Mouse (Mus musculus) CH12.LX (cell line): ENCODE measurements around the gene Fig4. TPM values are rescaled to one million over a fixed set of nuclear protein-coding genes. Genes with fewer than 3 reads are reported as not detected.

Experiments
- DNase-seq: peaks from one replicate; pipeline ENCODE4 v3.0.0-alpha.2; 2013; ENCODE audit errors: extremely low read depth
- H3K27ac ChIP-seq: 2 replicates; pipeline ENCODE4 v1.5.1; 2012; ENCODE audit warnings: low read depth, mild to moderate bottlenecking, control low read depth, moderate library complexity; ENCODE audit not compliant: insufficient read depth
- H3K27me3 ChIP-seq: replicated peaks from 2 replicates; pipeline ENCODE3; 2012; ENCODE audit warnings: inconsistent platforms
- H3K36me3 ChIP-seq, 2 experiments: replicated peaks in 1 of 2; 2 replicates each; pipeline versions ENCODE3 to v1.6.1; 2012; ENCODE audit warnings: inconsistent platforms in 1 of 2, low read length in 1 of 2, mild to moderate bottlenecking in 1 of 2, mixed read lengths in 1 of 2, moderate library complexity in 1 of 2; ENCODE audit not compliant: control insufficient read depth in 1 of 2, insufficient read depth in 1 of 2
- H3K4me1 ChIP-seq, 2 experiments: 2 replicates each; pipeline ENCODE4 v1.6.1; 2012; ENCODE audit warnings: inconsistent platforms in 1 of 2, moderate library complexity in 1 of 2; ENCODE audit not compliant: insufficient read depth in 2 of 2, control insufficient read depth in 1 of 2
- H3K4me2 ChIP-seq: 2 replicates; pipeline ENCODE4 v1.6.1; 2012; ENCODE audit warnings: low read depth, mild to moderate bottlenecking, control low read depth; ENCODE audit not compliant: poor library complexity, insufficient read depth, severe bottlenecking
- H3K4me3 ChIP-seq, 3 experiments: fragments of 150-350 bp in 1 of 3; sonication (generic) in 1 of 3; replicated peaks in 1 of 3; 2 replicates each; pipeline versions ENCODE3 to v1.5.1; 2011 to 2012; ENCODE audit warnings: low read depth in 2 of 3, low read length in 2 of 3, mild to moderate bottlenecking in 2 of 3, moderate library complexity in 2 of 3, control low read depth in 1 of 3, improper control_type of control experiment in 1 of 3, inconsistent platforms in 1 of 3, mixed read lengths in 1 of 3; ENCODE audit not compliant: poor library complexity in 1 of 3
- H3K79me2 ChIP-seq: replicated peaks from 2 replicates; pipeline ENCODE4 v1.6.1; 2012; ENCODE audit warnings: mild to moderate bottlenecking, moderate library complexity; ENCODE audit not compliant: control insufficient read depth, poor library complexity, insufficient read depth, severe bottlenecking; ENCODE audit errors: extremely low read depth
- H3K9ac ChIP-seq: 2 replicates; pipeline ENCODE4 v1.6.1; 2012; ENCODE audit warnings: low read depth, mild to moderate bottlenecking, control low read depth, moderate library complexity; ENCODE audit not compliant: insufficient read depth
- H3K9me3 ChIP-seq: replicated peaks from 2 replicates; pipeline ENCODE3; 2012; ENCODE audit warnings: low read length, inconsistent platforms, mixed read lengths
- BHLHE40 ChIP-seq: IDR thresholded peaks from 2 replicates; pipeline ENCODE4 v1.6.1; 2011; ENCODE audit warnings: mild to moderate bottlenecking, low read depth, low read length, improper control_type of control experiment
- E2F4 ChIP-seq: IDR thresholded peaks from 2 replicates; pipeline ENCODE4 v1.6.1; 2011; ENCODE audit warnings: low read depth, low read length, improper control_type of control experiment; ENCODE audit not compliant: insufficient replicate concordance
- ELF1 ChIP-seq: IDR thresholded peaks from 2 replicates; pipeline ENCODE4 v1.6.1; 2014; ENCODE audit warnings: low read depth, mild to moderate bottlenecking, inconsistent platforms, low read length, improper control_type of control experiment
- EP300 ChIP-seq: IDR thresholded peaks from 2 replicates; pipeline ENCODE4 v1.6.1; 2011; ENCODE audit warnings: low read length, improper control_type of control experiment
- GABPA ChIP-seq: IDR thresholded peaks from 2 replicates; pipeline ENCODE4 v1.6.1; 2012; ENCODE audit warnings: low read depth, low read length, improper control_type of control experiment, inconsistent platforms; ENCODE audit not compliant: insufficient replicate concordance
- HCFC1 ChIP-seq: IDR thresholded peaks from 2 replicates; pipeline ENCODE4 v1.6.1; 2012; ENCODE audit warnings: low read depth, mild to moderate bottlenecking, inconsistent platforms, low read length, improper control_type of control experiment
- JUND ChIP-seq: conservative IDR thresholded peaks from 2 replicates; pipeline ENCODE4 v1.6.1; 2011; ENCODE audit warnings: low read depth, low read length, improper control_type of control experiment
- MAFK ChIP-seq: IDR thresholded peaks from 2 replicates; pipeline ENCODE4 v1.6.1; 2011; ENCODE audit warnings: low read length, improper control_type of control experiment; ENCODE audit not compliant: insufficient replicate concordance
- MAX ChIP-seq: IDR thresholded peaks from 2 replicates; pipeline ENCODE4 v1.6.1; 2011; ENCODE audit warnings: low read length, improper control_type of control experiment
- MEF2A ChIP-seq: IDR thresholded peaks from 2 replicates; pipeline ENCODE4 v1.6.1; 2014; ENCODE audit warnings: low read depth, mild to moderate bottlenecking, inconsistent platforms, low read length, improper control_type of control experiment, borderline replicate concordance
- MYC ChIP-seq: IDR thresholded peaks from 2 replicates; pipeline ENCODE4 v1.6.1; 2011; ENCODE audit warnings: low read depth, mild to moderate bottlenecking, improper control_type of control experiment, low read length
- NRF1 ChIP-seq: IDR thresholded peaks from 2 replicates; pipeline ENCODE4 v1.6.1; 2014; ENCODE audit warnings: low read depth, mild to moderate bottlenecking, inconsistent platforms, low read length, improper control_type of control experiment, moderate library complexity
- PAX5 ChIP-seq: IDR thresholded peaks from 2 replicates; pipeline ENCODE4 v1.6.1; 2012; ENCODE audit warnings: low read length, inconsistent platforms, mixed read lengths
- POLR2A ChIP-seq: IDR thresholded peaks from 2 replicates; pipeline ENCODE4 v1.6.1; 2011; ENCODE audit warnings: low read depth, mild to moderate bottlenecking, improper control_type of control experiment, low read length
- RAD21 ChIP-seq: IDR thresholded peaks from 2 replicates; pipeline ENCODE4 v1.6.1; 2011; ENCODE audit warnings: low read depth, mild to moderate bottlenecking, low read length, improper control_type of control experiment, moderate library complexity
- RCOR1 ChIP-seq: conservative IDR thresholded peaks from 2 replicates; pipeline ENCODE4 v1.6.1; 2012; ENCODE audit warnings: low read depth, mild to moderate bottlenecking, inconsistent platforms, low read length, improper control_type of control experiment
- SIN3A ChIP-seq: IDR thresholded peaks from 2 replicates; pipeline ENCODE4 v1.6.1; 2012; ENCODE audit warnings: low read length, improper control_type of control experiment, inconsistent platforms
- SMC3 ChIP-seq: IDR thresholded peaks from 2 replicates; pipeline ENCODE4 v1.6.1; 2011; ENCODE audit warnings: low read depth, low read length, improper control_type of control experiment
- TCF12 ChIP-seq: IDR thresholded peaks from 2 replicates; pipeline ENCODE4 v1.6.1; 2014; ENCODE audit warnings: low read depth, mild to moderate bottlenecking, inconsistent platforms, low read length, improper control_type of control experiment
- USF1 ChIP-seq: IDR thresholded peaks from 2 replicates; pipeline ENCODE4 v1.6.1; 2014; ENCODE audit warnings: low read depth, mild to moderate bottlenecking, inconsistent platforms, low read length, improper control_type of control experiment
- USF2 ChIP-seq: conservative IDR thresholded peaks from 2 replicates; pipeline ENCODE4 v1.6.1; 2011; ENCODE audit warnings: low read depth, low read length, improper control_type of control experiment
- ZC3H11A ChIP-seq: IDR thresholded peaks from 2 replicates; pipeline ENCODE4 v1.6.1; 2012; ENCODE audit warnings: low read depth, mild to moderate bottlenecking, inconsistent platforms, low read length, improper control_type of control experiment
- ZMIZ1 ChIP-seq: IDR thresholded peaks from 2 replicates; pipeline ENCODE4 v1.6.1; 2012; ENCODE audit warnings: low read depth, mild to moderate bottlenecking, inconsistent platforms, low read length, improper control_type of control experiment
- ZNF384 ChIP-seq: IDR thresholded peaks from 2 replicates; pipeline ENCODE4 v1.6.1; 2012; ENCODE audit warnings: low read depth, low read length, improper control_type of control experiment, inconsistent platforms
- dilution Hi-C: fragments of 300-500 bp; cut with MboI; formaldehyde crosslinking; loops from 2 replicates; pipeline ENCODE4 v1.14.3; 2020; ENCODE audit warnings: low sequenced_read_pairs; ENCODE audit not compliant: extremely low pct_unique_long_range_greater_than_20kb, extremely low pct_ligation_motif_present
- in situ Hi-C: fragments of 300-500 bp; cut with MboI; formaldehyde crosslinking; loops from 3 replicates; pipeline ENCODE4 v1.14.3; 2019; ENCODE audit warnings: low sequenced_read_pairs, low pct_ligation_motif_present, low pct_unique_long_range_greater_than_20kb, mixed read lengths
- polyA plus RNA-seq: library from polyadenylated mRNA; unstranded; fragments of >175 nt; gene quantifications from 2 replicates; pipeline ENCODE4 v1.2.1, GENCODE M21; 2012; ENCODE audit warnings: low read depth; ENCODE audit not compliant: insufficient read length
- total RNA-seq, 2 experiments: library from RNA; depleted of rRNA; stranded (reverse); fragments of 300-350 nt in 1 of 2; fragments of >200 nt in 1 of 2; gene quantifications; 2 replicates each; pipeline ENCODE4 v1.2.3; 2012 to 2014

Gene Fig4
- total and polyA plus RNA-seq, 3 experiments: 22.6 to 39.6 (median 35.4) TPM

DNA sequence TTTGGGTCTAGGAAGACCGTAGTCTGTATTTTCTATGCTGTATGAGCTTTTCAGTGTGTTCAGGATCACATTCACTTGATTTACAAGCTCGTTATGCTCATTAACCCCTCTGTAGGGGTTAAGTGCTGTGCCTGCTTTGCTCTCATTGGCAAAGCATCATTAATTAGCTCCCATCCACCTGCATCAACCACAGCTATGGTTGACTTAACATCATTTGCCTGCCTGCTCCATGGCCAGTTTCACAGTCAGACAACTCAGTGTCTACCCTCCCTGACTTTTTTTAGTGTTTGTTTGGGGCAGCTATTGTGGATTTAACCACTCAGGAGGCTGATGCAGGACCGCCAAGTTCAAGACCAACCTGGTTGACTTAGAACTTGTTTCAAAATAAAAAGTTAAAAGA lies 119.1 kb downstream of the Fig4 start:
- in situ Hi-C loops: no loop called here
- H3K27ac ChIP-seq: no peak overlapping the region
- H3K4me2 ChIP-seq: no peak overlapping the region
- dilution Hi-C loops: no loop called here
- DNase-seq: peak; percentile 12
- H3K27me3 ChIP-seq: no peaks in the 10 kb centered on the region
- H3K79me2 ChIP-seq: no peaks in the 10 kb centered on the region
- H3K9me3 ChIP-seq: no peaks in the 10 kb centered on the region
- no peak overlapping the region for H3K9ac ChIP-seq
- peaks cover 6 to 20% of the 10 kb centered on the region in 2 experiments for H3K36me3 ChIP-seq
- peaks cover 0 to 10% of the 10 kb centered on the region in 2 experiments; a peak in 3 of 4 replicates for H3K4me1 ChIP-seq
- H3K4me3 ChIP-seq: no peak overlapping the region
- TF ChIP-seq MYC (no peak), GABPA (no peak), ZC3H11A (no peak), USF1 (no peak), SMC3 (no peak), E2F4 (no peak), TCF12 (no peak), ZNF384 (no peak), RAD21 (no peak)

DNA sequence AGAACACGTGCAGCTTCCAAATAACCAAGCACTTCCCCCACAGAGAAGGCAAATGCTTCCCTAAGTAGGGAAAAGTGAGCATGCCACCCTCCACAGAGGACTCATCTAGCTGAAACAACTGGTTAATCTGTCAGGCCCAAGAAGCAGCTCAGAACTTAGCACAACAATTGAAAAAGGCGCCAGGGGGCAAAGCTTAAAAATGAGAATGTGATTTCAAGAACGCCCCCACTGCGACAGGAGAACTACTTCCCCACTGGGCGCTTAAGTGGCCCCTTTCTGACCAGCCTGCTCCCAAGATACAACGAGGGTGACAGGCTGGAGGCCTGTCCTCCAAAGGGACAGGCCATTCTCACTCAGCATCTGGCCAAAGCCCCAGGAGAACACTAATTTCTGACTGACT lies 120.4 kb downstream of the Fig4 start:
- peaks cover 0 to 9% of the 10 kb centered on the region in 2 experiments for H3K36me3 ChIP-seq
- no peaks in the 10 kb centered on the region for H3K9me3 ChIP-seq
- H3K79me2 ChIP-seq: no peaks in the 10 kb centered on the region
- in situ Hi-C loops (no loop called here), dilution Hi-C loops (no loop called here)
- H3K4me1 ChIP-seq: peaks cover 0 to 10% of the 10 kb centered on the region in 2 experiments; a peak in 3 of 4 replicates
- no peak overlapping the region for H3K4me3 ChIP-seq
- no peaks in the 10 kb centered on the region for H3K27me3 ChIP-seq
- no peak overlapping the region for H3K27ac ChIP-seq
- TF ChIP-seq PAX5: no peak
- no peak for TF ChIP-seq USF1
- no peak for TF ChIP-seq SIN3A
- TF ChIP-seq ZC3H11A: no peak
- TF ChIP-seq JUND: no peak
- no peak for TF ChIP-seq NRF1
- TF ChIP-seq MAFK: no peak
- TF ChIP-seq HCFC1: no peak
- no peak for TF ChIP-seq POLR2A
- TF ChIP-seq RCOR1: no peak
- TF ChIP-seq USF2: no peak
- TF ChIP-seq BHLHE40: no peak
- TF ChIP-seq ZMIZ1: no peak
- TF ChIP-seq SMC3: no peak
- no peak for TF ChIP-seq EP300
- TF ChIP-seq ELF1: no peak
- TF ChIP-seq MAX: no peak
- TF ChIP-seq MEF2A: no peak
- H3K4me2 ChIP-seq: no peak overlapping the region
- H3K9ac ChIP-seq: no peak overlapping the region
- no peak for DNase-seq
